Mouse (Mus musculus): Measurements from ENCODE around the gene Crip1. TPM values are rescaled to one million over a fixed set of nuclear protein-coding genes. Genes with fewer than 3 reads are reported as not detected.

Gene Crip1
- polyA plus RNA-seq, 1 experiment from 2014 or later, result 35.1 TPM

DNA sequence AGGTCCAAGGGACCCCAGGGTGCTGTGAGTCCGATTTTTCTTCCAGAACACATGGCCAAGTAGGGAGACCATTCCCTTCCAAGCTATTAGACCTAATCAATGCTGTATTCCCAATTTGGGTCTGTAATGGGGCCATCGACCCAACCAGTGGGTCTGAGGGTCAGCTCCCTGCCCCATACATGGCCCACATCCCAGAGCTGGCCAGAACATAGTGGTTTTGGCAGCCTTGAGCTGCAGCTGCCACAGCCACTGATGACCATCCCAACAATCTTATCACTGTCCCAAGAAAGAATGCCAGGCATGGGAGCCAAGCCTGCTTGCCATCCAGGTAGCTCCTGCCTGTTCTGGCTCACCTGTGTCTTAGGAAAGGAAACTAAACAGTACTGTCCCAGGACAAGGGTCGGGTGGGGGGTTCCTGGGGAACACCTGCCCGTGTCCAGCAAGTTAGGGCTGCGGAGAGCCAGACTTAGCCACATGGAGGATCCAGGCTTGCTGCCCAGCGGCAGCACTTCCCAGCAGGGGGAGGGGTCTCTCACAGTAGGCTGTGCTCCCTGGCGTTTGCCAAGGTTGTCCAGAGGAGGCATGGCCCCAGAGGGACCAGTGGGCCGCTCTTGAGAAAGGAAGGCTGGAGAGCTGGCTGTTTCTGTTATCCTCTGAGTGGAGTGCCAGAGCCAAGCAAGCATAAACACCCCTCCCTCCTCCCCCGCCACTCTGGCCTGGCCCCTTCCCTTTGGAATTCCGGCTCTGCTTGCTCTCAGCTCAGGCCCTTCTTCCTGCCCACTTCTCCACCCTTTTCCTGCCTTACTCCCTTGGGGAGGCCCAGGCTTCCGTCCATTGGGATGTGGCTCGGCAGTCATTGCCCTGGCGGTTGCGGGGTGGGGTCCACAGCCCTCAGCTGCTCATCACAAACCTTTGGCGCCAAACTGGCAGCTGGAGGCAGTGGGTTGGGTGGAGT, 3.8 kb upstream of the Crip1 start:
- H3K27me3 ChIP-seq, result no peaks in the 10 kb centered on the region; the same call in 1 of the 2 replicates
- H3K4me1 ChIP-seq (replicated peaks), result peaks cover 54% of the 10 kb centered on the region
- peak overlapping the region; percentile 74 for H3K4me3 ChIP-seq (replicated peaks)
- H3K9me3 ChIP-seq, result no peaks in the 10 kb centered on the region
- peak overlapping the region; percentile 81 for H3K9ac ChIP-seq (replicated peaks)
- peak overlapping the region; percentile 82 for H3K4me2 ChIP-seq (replicated peaks)
- peak overlapping the region; percentile 52 for H3K27ac ChIP-seq
- WGBS, result 19% methylated on average over 15 of the region's 15 CpGs
- H3K36me3 ChIP-seq, result peaks cover 36% of the 10 kb centered on the region
- ATAC-seq, result no peak

DNA sequence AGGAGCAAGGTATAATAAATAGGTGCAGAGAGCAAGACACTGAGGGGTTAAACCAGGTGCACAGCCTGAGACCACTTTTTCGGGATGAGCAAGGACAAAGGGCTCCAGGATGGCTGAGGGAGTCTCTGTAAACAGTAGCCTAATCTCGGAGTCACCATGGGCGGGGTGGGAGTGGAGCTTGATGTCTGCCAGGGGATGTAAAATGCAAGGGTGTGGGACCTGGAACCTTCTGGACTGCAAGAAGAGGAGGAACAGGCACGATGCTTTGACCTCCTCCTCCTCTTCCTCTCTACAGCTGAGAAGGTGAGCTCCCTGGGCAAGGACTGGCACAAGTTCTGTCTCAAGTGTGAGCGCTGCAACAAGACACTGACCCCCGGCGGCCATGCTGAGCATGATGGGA, 3.0 kb upstream of the Crip1 start:
- peaks cover 58% of the 10 kb centered on the region for H3K4me1 ChIP-seq (replicated peaks)
- H3K27me3 ChIP-seq, result no peaks in the 10 kb centered on the region; the same call in 1 of the 2 replicates
- WGBS, result 64% methylated on average over 7 of the region's 7 CpGs

DNA sequence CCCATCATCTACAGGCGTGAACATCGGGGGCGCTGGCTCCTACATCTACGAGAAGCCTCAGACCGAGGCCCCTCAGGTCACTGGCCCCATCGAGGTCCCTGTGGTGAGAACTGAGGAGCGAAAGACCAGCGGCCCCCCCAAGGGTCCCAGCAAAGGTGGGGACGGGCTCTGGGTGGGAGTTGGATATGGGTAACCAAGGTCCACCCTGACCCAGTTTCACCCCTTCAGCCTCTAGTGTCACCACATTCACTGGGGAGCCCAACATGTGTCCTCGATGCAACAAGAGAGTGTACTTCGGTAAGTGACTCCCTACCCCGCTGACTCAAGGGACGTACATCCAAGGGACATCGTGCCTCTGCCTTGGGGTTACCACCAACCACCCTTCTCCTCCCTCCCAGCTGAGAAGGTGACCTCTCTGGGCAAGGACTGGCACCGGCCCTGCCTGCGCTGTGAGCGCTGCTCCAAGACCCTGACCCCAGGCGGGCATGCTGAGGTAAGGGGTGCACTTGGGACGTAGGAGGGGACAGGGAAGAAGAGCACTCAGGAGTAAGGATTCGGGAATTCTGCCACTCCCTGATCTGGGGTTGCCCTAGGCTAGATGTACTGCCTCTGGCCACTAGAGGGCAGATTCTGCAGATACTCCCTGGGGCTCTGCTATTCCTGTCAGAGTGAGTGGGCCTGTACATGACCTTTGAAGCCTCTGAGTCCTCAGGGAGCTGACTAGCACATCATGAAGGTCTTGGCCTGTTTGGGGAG, 1.9 kb upstream of the Crip1 start:
- Histone ChIP-seq H3K4me1 (replicated peaks) (peaks cover 55% of the 10 kb centered on the region), H3K27me3 (peaks cover 5% of the 10 kb centered on the region; the same call in 1 of the 2 replicates), H3K9me3 (no peaks in the 10 kb centered on the region), H3K9ac (replicated peaks) (no peak overlapping the region), H3K36me3 (peaks cover 25% of the 10 kb centered on the region), H3K27ac (no peak overlapping the region), H3K4me3 (replicated peaks) (no peak overlapping the region), H3K4me2 (replicated peaks) (no peak overlapping the region)
- ATAC-seq, result no peak
- 85% methylated on average over 20 of the region's 20 CpGs for WGBS

More for the DNA sequence above, 3.0 kb upstream of the Crip1 start:
- ATAC-seq, result no peak
- Histone ChIP-seq H3K4me3 (replicated peaks) (peak overlapping the region; percentile 74), H3K27ac (0 out of 2 replicates have a peak overlapping the region, but pooled peaks have one; percentile 52), H3K9ac (replicated peaks) (peak overlapping the region; percentile 81), H3K4me2 (replicated peaks) (peak overlapping the region; percentile 82), H3K9me3 (no peaks in the 10 kb centered on the region), H3K36me3 (peaks cover 30% of the 10 kb centered on the region)

DNA sequence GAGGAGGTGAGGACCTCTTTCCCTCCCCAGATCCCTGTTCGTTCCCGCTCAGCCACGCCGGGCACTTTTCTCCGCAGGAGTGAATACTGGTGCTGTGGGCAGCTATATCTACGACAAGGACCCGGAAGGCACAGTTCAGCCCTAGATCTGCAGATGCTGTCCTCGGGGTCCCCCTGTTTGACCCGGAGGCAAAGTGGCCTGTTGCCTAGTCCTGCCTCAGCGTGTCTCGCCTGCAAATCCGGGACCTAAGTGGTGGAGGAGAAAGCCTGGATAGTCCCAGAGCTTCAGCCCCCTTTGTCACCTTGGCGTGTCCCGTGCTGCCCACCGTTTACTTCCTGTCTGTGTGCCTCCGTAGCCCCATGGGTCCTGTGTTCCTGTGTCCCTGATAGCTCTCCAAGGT, 1.2 kb upstream of the Crip1 start:
- Histone ChIP-seq H3K4me1 (replicated peaks) (peaks cover 48% of the 10 kb centered on the region), H3K9ac (replicated peaks) (no peak overlapping the region), H3K4me3 (replicated peaks) (no peak overlapping the region), H3K36me3 (peaks cover 25% of the 10 kb centered on the region), H3K27ac (no peak overlapping the region), H3K27me3 (peaks cover 5% of the 10 kb centered on the region; the same call in 1 of the 2 replicates), H3K9me3 (no peaks in the 10 kb centered on the region), H3K4me2 (replicated peaks) (no peak overlapping the region)
- no peak for ATAC-seq
- WGBS, result 95% methylated on average over 16 of the region's 16 CpGs

DNA sequence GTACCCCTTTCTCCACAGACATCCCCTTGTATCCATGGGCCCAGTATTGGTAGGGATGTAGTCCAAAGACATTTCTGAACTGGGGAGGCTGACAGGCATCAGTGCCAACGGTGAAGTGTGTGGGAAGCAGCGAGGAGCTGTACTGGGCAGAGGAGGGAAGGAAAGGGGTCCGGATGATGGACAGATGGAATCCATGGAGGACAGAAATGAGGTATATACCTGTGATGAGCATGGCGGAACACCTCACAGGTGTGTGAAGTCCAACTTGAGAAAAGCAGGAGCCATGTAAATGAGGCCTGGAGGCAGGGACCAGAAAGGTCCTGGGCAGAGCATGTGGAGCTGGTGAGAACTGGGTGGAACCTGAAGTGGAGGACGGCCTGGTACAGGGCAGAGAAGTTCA, 525 bp upstream of the Crip1 start:
- Histone ChIP-seq H3K4me3 (replicated peaks) (no peak overlapping the region), H3K4me1 (replicated peaks) (peaks cover 47% of the 10 kb centered on the region), H3K36me3 (peaks cover 25% of the 10 kb centered on the region), H3K9me3 (no peaks in the 10 kb centered on the region), H3K27ac (no peak overlapping the region), H3K4me2 (replicated peaks) (no peak overlapping the region), H3K9ac (replicated peaks) (no peak overlapping the region), H3K27me3 (peaks cover 11% of the 10 kb centered on the region)
- ATAC-seq, result 0 out of 2 replicates have a peak, but pooled peaks have one; percentile 4
- 86% methylated on average over 5 of the region's 5 CpGs for WGBS

DNA sequence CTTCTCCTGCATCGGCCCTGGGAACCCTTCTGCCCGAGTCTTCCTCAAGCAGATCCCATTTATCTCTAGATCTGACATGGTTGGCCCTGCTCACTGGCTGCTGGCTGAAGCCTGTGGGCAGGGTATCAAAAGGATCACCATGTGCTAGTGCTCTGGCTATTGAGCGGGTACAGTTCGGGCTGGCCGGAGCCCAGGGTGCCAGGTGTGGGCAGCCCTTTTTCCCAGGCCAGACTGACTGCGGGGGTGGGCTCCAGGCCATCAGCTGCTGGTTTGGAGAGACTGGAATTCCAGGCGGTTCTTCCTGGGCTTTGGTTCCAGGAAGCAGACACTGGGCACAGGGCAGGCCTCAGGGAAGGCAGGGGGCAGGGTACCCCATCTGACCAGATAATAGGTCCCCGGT, 1.4 kb downstream of the Crip1 start:
- WGBS, result 88% methylated on average over 8 of the region's 8 CpGs
- Histone ChIP-seq H3K27ac (no peak overlapping the region), H3K9ac (replicated peaks) (no peak overlapping the region), H3K4me3 (replicated peaks) (no peak overlapping the region), H3K4me2 (replicated peaks) (no peak overlapping the region), H3K36me3 (peaks cover 25% of the 10 kb centered on the region), H3K9me3 (no peaks in the 10 kb centered on the region), H3K27me3 (peaks cover 29% of the 10 kb centered on the region), H3K4me1 (replicated peaks) (peaks cover 42% of the 10 kb centered on the region)
- no peak for ATAC-seq

DNA sequence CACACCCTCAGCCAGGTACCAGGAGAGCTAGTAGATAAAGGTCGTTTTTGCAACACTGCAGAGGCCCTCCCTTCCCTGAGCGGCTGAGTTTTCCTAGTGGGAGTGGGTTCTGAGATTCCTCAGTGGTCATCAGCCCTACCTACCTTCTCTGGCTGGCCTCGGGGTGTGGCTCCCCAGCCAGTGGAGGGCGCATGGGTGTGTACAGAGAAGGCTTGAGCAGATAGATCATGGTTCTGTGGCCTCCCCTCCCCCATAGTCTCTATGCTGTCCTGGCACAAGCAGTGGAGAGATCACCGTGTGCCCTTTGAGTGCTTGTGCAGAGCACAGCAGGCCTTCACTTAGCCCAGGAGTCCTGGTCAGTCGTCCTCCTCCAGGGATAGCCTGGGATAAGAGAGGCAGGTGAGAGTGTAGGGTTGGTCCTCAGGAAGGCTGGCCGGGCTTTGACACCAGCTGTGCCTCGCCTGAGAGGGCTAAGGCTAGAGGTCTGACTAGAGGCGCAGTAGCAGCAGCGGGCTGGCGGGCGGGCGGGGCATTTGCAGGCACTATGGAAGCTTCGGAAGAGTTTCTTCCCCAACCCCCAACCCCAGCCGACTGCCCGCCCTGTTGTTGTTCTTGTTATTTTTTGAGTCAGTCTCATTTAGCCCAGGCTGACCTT, 2.4 kb downstream of the Crip1 start:
- WGBS, result 34% methylated on average over 16 of the region's 16 CpGs
- no peak overlapping the region for H3K9ac ChIP-seq (replicated peaks)
- no peak overlapping the region for H3K27ac ChIP-seq
- H3K4me3 ChIP-seq (replicated peaks), result no peak overlapping the region
- no peak for ATAC-seq
- H3K9me3 ChIP-seq, result no peaks in the 10 kb centered on the region
- no peak overlapping the region for H3K4me2 ChIP-seq (replicated peaks)
- peaks cover 23% of the 10 kb centered on the region for H3K36me3 ChIP-seq
- peaks cover 31% of the 10 kb centered on the region for H3K4me1 ChIP-seq (replicated peaks)
- peaks cover 39% of the 10 kb centered on the region for H3K27me3 ChIP-seq

DNA sequence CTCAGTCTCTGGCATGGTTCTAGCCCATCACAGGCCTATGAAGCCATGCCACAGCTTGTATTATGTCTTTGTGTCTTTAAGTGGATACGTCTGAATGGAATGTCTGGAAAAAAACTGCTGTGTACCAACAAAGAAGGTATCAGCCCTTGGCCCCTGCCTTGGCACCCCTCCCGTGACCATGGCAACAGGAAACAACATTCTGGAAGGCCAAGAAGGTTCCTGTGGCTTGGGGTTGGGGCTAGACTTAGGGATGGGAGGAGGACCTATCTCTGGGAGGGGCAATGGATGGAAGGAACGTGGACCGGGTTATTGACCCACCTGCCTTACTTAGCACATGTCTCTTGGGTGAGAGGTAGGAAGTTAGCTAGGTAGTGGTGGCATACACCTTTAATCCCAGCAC, 3.2 kb downstream of the Crip1 start:
- no peak overlapping the region for H3K27ac ChIP-seq
- H3K4me3 ChIP-seq (replicated peaks), result no peak overlapping the region
- H3K4me2 ChIP-seq (replicated peaks), result no peak overlapping the region
- H3K9me3 ChIP-seq, result no peaks in the 10 kb centered on the region
- H3K36me3 ChIP-seq, result peaks cover 15% of the 10 kb centered on the region
- H3K4me1 ChIP-seq (replicated peaks), result peaks cover 31% of the 10 kb centered on the region
- H3K27me3 ChIP-seq, result peaks cover 47% of the 10 kb centered on the region
- H3K9ac ChIP-seq (replicated peaks), result no peak overlapping the region
- no peak for ATAC-seq
- 55% methylated on average over 4 of the region's 4 CpGs for WGBS

DNA sequence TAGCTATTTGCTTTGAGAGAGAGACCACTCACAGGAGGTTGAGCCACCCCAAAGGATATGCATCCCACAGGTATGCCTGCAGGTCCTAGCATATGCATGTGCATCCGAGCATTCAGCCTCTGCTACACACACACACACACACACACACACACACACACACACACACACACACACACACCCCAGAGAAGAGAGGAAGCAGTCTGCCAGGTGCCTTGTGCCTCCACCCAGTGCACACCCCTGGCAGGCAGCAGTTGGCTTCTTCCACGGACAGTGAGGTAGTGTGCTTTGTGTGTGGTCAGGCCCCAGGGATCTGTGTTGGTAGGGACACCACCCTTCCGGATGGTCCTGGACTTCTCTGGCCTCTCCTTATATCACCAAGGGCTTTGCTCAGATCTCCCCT, 3.8 kb downstream of the Crip1 start:
- H3K27ac ChIP-seq, result no peak overlapping the region
- H3K9me3 ChIP-seq, result no peaks in the 10 kb centered on the region
- peaks cover 49% of the 10 kb centered on the region for H3K27me3 ChIP-seq
- H3K36me3 ChIP-seq, result peaks cover 10% of the 10 kb centered on the region
- H3K4me1 ChIP-seq (replicated peaks), result peaks cover 33% of the 10 kb centered on the region
- ATAC-seq, result no peak
- H3K4me2 ChIP-seq (replicated peaks), result no peak overlapping the region
- H3K9ac ChIP-seq (replicated peaks), result no peak overlapping the region
- H3K4me3 ChIP-seq (replicated peaks), result no peak overlapping the region
- 80% methylated on average over 3 of the region's 3 CpGs for WGBS

DNA sequence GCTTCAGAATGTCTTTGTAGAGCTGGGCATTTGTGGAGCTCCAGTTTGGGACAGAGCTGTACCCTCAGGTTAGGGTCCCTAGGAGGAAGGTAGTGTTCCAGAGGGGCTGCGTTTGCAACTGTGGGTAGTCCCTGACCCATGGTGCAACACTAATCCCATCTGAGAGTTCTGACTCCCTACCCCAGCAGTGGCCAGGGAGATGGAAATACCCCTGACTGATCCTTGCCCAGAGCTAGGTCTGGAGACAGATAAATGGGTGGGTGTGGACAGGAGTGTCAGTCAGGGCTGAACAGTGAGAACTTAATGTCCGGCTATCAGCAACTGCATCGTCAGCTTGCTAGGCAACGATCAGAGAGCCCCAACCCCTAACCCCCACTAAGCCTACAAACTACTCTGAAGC, 4.5 kb downstream of the Crip1 start:
- ATAC-seq, result no peak
- H3K27me3 ChIP-seq, result peaks cover 49% of the 10 kb centered on the region
- H3K4me1 ChIP-seq (replicated peaks), result peaks cover 39% of the 10 kb centered on the region

DNA sequence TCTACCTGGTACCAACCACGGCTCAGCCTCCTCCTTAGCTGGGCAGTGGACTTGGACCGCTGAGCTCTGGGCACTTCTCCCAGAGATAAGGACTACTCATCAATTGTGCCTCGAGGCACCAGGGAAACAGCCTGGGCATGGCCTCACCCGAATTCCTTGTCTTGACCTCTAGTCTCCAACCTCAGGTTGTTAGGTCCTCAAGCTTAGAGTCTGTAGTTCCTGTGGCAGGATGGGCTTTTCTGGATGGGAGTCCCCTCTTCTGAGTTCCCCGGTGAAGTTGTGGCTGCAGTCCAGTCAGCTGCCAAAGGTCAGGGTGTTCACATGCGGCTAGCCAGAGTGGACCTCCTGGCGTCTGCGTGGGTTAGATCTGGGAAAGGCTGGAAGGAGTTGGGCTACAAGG, 4.9 kb downstream of the Crip1 start:
- H3K4me1 ChIP-seq (replicated peaks), result peaks cover 40% of the 10 kb centered on the region
- H3K27ac ChIP-seq, result no peak overlapping the region
- H3K36me3 ChIP-seq, result no peaks in the 10 kb centered on the region
- no peak overlapping the region for H3K9ac ChIP-seq (replicated peaks)
- peaks cover 49% of the 10 kb centered on the region for H3K27me3 ChIP-seq
- no peaks in the 10 kb centered on the region for H3K9me3 ChIP-seq
- no peak overlapping the region for H3K4me3 ChIP-seq (replicated peaks)
- 77% methylated on average over 8 of the region's 8 CpGs for WGBS
- H3K4me2 ChIP-seq (replicated peaks), result no peak overlapping the region; the same call in 1 of the 2 replicates
- ATAC-seq, result no peak

More for the DNA sequence above, 4.5 kb downstream of the Crip1 start:
- Histone ChIP-seq H3K9me3 (no peaks in the 10 kb centered on the region), H3K36me3 (peaks cover 3% of the 10 kb centered on the region; the same call in 1 of the 2 replicates), H3K4me3 (replicated peaks) (no peak overlapping the region), H3K4me2 (replicated peaks) (no peak overlapping the region), H3K9ac (replicated peaks) (no peak overlapping the region), H3K27ac (no peak overlapping the region)
- WGBS, result 90% methylated on average over 4 of the region's 4 CpGs

Measured in midbrain, embryonic 13.5 days (tissue).